Mouse (Mus musculus): ENCODE measurements around the gene Plgrkt.

- TF ChIP-seq CTCF (IDR thresholded peaks at IDR 0.05; ENCODE audit: low read depth, low read length) (no peak), POLR2AphosphoS5 (IDR thresholded peaks at IDR 0.05; ENCODE audit: insufficient replicate concordance, low read depth, low read length) (no peak), GATA1 (IDR thresholded peaks at IDR 0.05; ENCODE audit: borderline replicate concordance, low read length) (no peak)
Observed at GRCm38 (mm10) chr19:29405388-29405787, 38.2 kb upstream of the Plgrkt start.
